Mouse (Mus musculus): ENCODE measurements at regions not wholly inside any gene's neighbourhood (a gene's known extent, or its start where the extent isn't known, plus 50 kb on each side); places are given as distances from the start of the nearest gene placed in this dataset.

- no peak overlapping the region for H3K9ac ChIP-seq
- 64% methylated on average over 4 of the region's 4 CpGs for WGBS
- no peak overlapping the region for H3K4me2 ChIP-seq (replicated peaks)
- peaks cover 9% of the 10 kb centered on the region for H3K4me1 ChIP-seq (replicated peaks)
- no peaks in the 10 kb centered on the region for H3K27me3 ChIP-seq (replicated peaks)
- H3K27ac ChIP-seq = no peak overlapping the region
- no peaks in the 10 kb centered on the region for H3K36me3 ChIP-seq
- ATAC-seq = no peak
- no peak overlapping the region for H3K4me3 ChIP-seq (replicated peaks)
- no peaks in the 10 kb centered on the region for H3K9me3 ChIP-seq
Observed at GRCm38 (mm10) chr12:112235841-112236240, 89.8 kb downstream of the Kif26a start.

GRCm38 (mm10) chr12:112237061-112237490, 91.1 kb downstream of the Kif26a start:
- no peak overlapping the region for H3K4me3 ChIP-seq (replicated peaks)
- no peak overlapping the region for H3K9ac ChIP-seq
- no peak for ATAC-seq
- no peaks in the 10 kb centered on the region for H3K36me3 ChIP-seq
- H3K9me3 ChIP-seq = no peaks in the 10 kb centered on the region
- WGBS = 30% methylated on average over 13 of the region's 13 CpGs
- peaks cover 9% of the 10 kb centered on the region for H3K4me1 ChIP-seq (replicated peaks)
- H3K27ac ChIP-seq = no peak overlapping the region
- H3K27me3 ChIP-seq (replicated peaks) = no peaks in the 10 kb centered on the region
- no peak overlapping the region for H3K4me2 ChIP-seq (replicated peaks)

- no peak overlapping the region for H3K27ac ChIP-seq
- no peaks in the 10 kb centered on the region for H3K9me3 ChIP-seq
- no peak overlapping the region for H3K4me3 ChIP-seq (replicated peaks)
- no peak overlapping the region for H3K9ac ChIP-seq
- no peak overlapping the region for H3K4me2 ChIP-seq (replicated peaks)
- no peaks in the 10 kb centered on the region for H3K36me3 ChIP-seq
- no peak for ATAC-seq
- no peaks in the 10 kb centered on the region for H3K27me3 ChIP-seq (replicated peaks)
- 46% methylated on average over 7 of the region's 7 CpGs for WGBS
- peaks cover 6% of the 10 kb centered on the region; the same call in 1 of the 2 replicates for H3K4me1 ChIP-seq (replicated peaks)
Observed at GRCm38 (mm10) chr12:112238834-112239233, 92.8 kb downstream of the Kif26a start.

GRCm38 (mm10) chr12:112241740-112242171, 95.7 kb downstream of the Kif26a start:
- Histone ChIP-seq H3K4me2 (replicated peaks) (no peak overlapping the region), H3K9ac (no peak overlapping the region), H3K9me3 (no peaks in the 10 kb centered on the region), H3K4me1 (replicated peaks) (peaks cover 6% of the 10 kb centered on the region; the same call in 1 of the 2 replicates), H3K27ac (no peak overlapping the region), H3K36me3 (no peaks in the 10 kb centered on the region), H3K27me3 (replicated peaks) (no peaks in the 10 kb centered on the region), H3K4me3 (replicated peaks) (no peak overlapping the region)
- WGBS = 31% methylated on average over 3 of the region's 3 CpGs
- no peak for ATAC-seq

- ATAC-seq = no peak
- no peak overlapping the region for H3K4me3 ChIP-seq (replicated peaks)
- H3K9me3 ChIP-seq = no peaks in the 10 kb centered on the region
- H3K27me3 ChIP-seq (replicated peaks) = no peaks in the 10 kb centered on the region
- H3K36me3 ChIP-seq = no peaks in the 10 kb centered on the region
- H3K4me1 ChIP-seq (replicated peaks) = no peaks in the 10 kb centered on the region
- no peak overlapping the region for H3K4me2 ChIP-seq (replicated peaks)
- H3K27ac ChIP-seq = no peak overlapping the region
- WGBS = 79% methylated on average over 5 of the region's 5 CpGs
- H3K9ac ChIP-seq = no peak overlapping the region
Observed at GRCm38 (mm10) chr12:112243231-112243630, 97.2 kb downstream of the Kif26a start.

- Histone ChIP-seq H3K9me3 (no peaks in the 10 kb centered on the region), H3K36me3 (no peaks in the 10 kb centered on the region)
- WGBS = 72% methylated on average over 8 of the region's 8 CpGs
Observed at GRCm38 (mm10) chr12:112250894-112251293, 104.9 kb downstream of the Kif26a start.

GRCm38 (mm10) chr12:112253461-112253860, 107.5 kb downstream of the Kif26a start:
- no peak for ATAC-seq
- no peak overlapping the region for H3K27ac ChIP-seq
- H3K9ac ChIP-seq = no peak overlapping the region
- H3K4me1 ChIP-seq (replicated peaks) = 0 out of 2 replicates have a peak, but pooled peaks cover 5% of the 10 kb centered on the region
- H3K9me3 ChIP-seq = no peaks in the 10 kb centered on the region
- H3K4me3 ChIP-seq (replicated peaks) = no peak overlapping the region
- no peaks in the 10 kb centered on the region for H3K27me3 ChIP-seq (replicated peaks)
- no peak overlapping the region for H3K4me2 ChIP-seq (replicated peaks)
- 82% methylated on average over 10 of the region's 10 CpGs for WGBS
- H3K36me3 ChIP-seq = no peaks in the 10 kb centered on the region

More at GRCm38 (mm10) chr12:112250894-112251293, 104.9 kb downstream of the Kif26a start:
- no peak overlapping the region for H3K9ac ChIP-seq
- no peak overlapping the region for H3K4me2 ChIP-seq (replicated peaks)
- no peak overlapping the region for H3K4me3 ChIP-seq (replicated peaks)
- H3K27me3 ChIP-seq (replicated peaks) = no peaks in the 10 kb centered on the region
- no peak overlapping the region for H3K27ac ChIP-seq
- 0 out of 2 replicates have a peak, but pooled peaks cover 5% of the 10 kb centered on the region for H3K4me1 ChIP-seq (replicated peaks)
- ATAC-seq = no peak

GRCm38 (mm10) chr12:112255223-112255622, 109.2 kb downstream of the Kif26a start:
- no peaks in the 10 kb centered on the region for H3K9me3 ChIP-seq
- no peak overlapping the region for H3K27ac ChIP-seq
- WGBS = 90% methylated on average over 12 of the region's 12 CpGs
- no peak overlapping the region for H3K9ac ChIP-seq
- no peak overlapping the region for H3K4me2 ChIP-seq (replicated peaks)
- H3K4me3 ChIP-seq (replicated peaks) = no peak overlapping the region
- H3K27me3 ChIP-seq (replicated peaks) = no peaks in the 10 kb centered on the region
- 0 out of 2 replicates have a peak, but pooled peaks cover 5% of the 10 kb centered on the region for H3K4me1 ChIP-seq (replicated peaks)
- H3K36me3 ChIP-seq = no peaks in the 10 kb centered on the region
- ATAC-seq = no peak

- 57% methylated on average over 11 of the region's 11 CpGs for WGBS
- H3K9me3 ChIP-seq = no peaks in the 10 kb centered on the region
- H3K36me3 ChIP-seq = no peaks in the 10 kb centered on the region
- H3K4me2 ChIP-seq (replicated peaks) = no peak overlapping the region
- no peaks in the 10 kb centered on the region for H3K27me3 ChIP-seq (replicated peaks)
- H3K9ac ChIP-seq = no peak overlapping the region
- H3K4me1 ChIP-seq (replicated peaks) = no peaks in the 10 kb centered on the region
- H3K27ac ChIP-seq = no peak overlapping the region
- ATAC-seq = no peak
- no peak overlapping the region for H3K4me3 ChIP-seq (replicated peaks)
Observed at GRCm38 (mm10) chr12:112257691-112258090, 111.7 kb downstream of the Kif26a start.

GRCm38 (mm10) chr12:112263283-112264056, 117.5 kb downstream of the Kif26a start:
- Histone ChIP-seq H3K4me2 (replicated peaks) (no peak overlapping the region), H3K36me3 (no peaks in the 10 kb centered on the region), H3K27ac (no peak overlapping the region), H3K4me1 (replicated peaks) (0 out of 2 replicates have a peak, but pooled peaks cover 6% of the 10 kb centered on the region), H3K9me3 (no peaks in the 10 kb centered on the region), H3K9ac (no peak overlapping the region), H3K27me3 (replicated peaks) (no peaks in the 10 kb centered on the region), H3K4me3 (replicated peaks) (no peak overlapping the region)
- no peak for ATAC-seq
- 82% methylated on average over 14 of the region's 14 CpGs for WGBS

GRCm38 (mm10) chr12:112264201-112264600, 118.2 kb downstream of the Kif26a start:
- H3K4me3 ChIP-seq (replicated peaks) = no peak overlapping the region
- H3K27ac ChIP-seq = no peak overlapping the region
- H3K9ac ChIP-seq = no peak overlapping the region
- H3K9me3 ChIP-seq = no peaks in the 10 kb centered on the region
- H3K27me3 ChIP-seq (replicated peaks) = no peaks in the 10 kb centered on the region
- no peak overlapping the region for H3K4me2 ChIP-seq (replicated peaks)
- no peaks in the 10 kb centered on the region for H3K36me3 ChIP-seq
- 0 out of 2 replicates have a peak, but pooled peaks cover 6% of the 10 kb centered on the region for H3K4me1 ChIP-seq (replicated peaks)
- ATAC-seq = no peak
- WGBS = 63% methylated on average over 7 of the region's 7 CpGs

- Histone ChIP-seq H3K4me2 (replicated peaks) (no peak overlapping the region), H3K36me3 (no peaks in the 10 kb centered on the region), H3K9me3 (no peaks in the 10 kb centered on the region), H3K4me3 (replicated peaks) (no peak overlapping the region), H3K9ac (no peak overlapping the region), H3K27ac (no peak overlapping the region), H3K4me1 (replicated peaks) (0 out of 2 replicates have a peak, but pooled peaks cover 6% of the 10 kb centered on the region), H3K27me3 (replicated peaks) (no peaks in the 10 kb centered on the region)
- WGBS = 38% methylated on average over 10 of the region's 10 CpGs
- no peak for ATAC-seq
Observed at GRCm38 (mm10) chr12:112265289-112265969, 119.4 kb downstream of the Kif26a start.
